Mouse (Mus musculus): ENCODE data around the gene Rps17. TPM values are rescaled to one million over a fixed set of nuclear protein-coding genes. Genes with fewer than 3 reads are reported as not detected.

The Rps17 gene
- 100 to 1,000 TPM; 725 to 864 TPM for total RNA-seq (2021)
- long read RNA-seq, experiment 1, transcript Rps17-203 (4 exons, 660 nt) = minor isoform, 26 of 165 reads
- long read RNA-seq, experiment 1, transcript Rps17-201 (5 exons, 494 nt) = major isoform, 138 of 165 reads
- long read RNA-seq, experiment 1, partial matches to known transcripts = 0 of 165 reads
- long read RNA-seq, experiment 1, other reads (novel, unspliced or antisense) = 0 of 165 reads
- long read RNA-seq, experiment 2, transcript Rps17-203 (4 exons, 660 nt) = minor isoform, 18 of 201 reads
- long read RNA-seq, experiment 2, transcript Rps17-201 (5 exons, 494 nt) = major isoform, 181 of 201 reads
- long read RNA-seq, experiment 2, partial matches to known transcripts = 0 of 201 reads
- long read RNA-seq, experiment 2, other reads (novel, unspliced or antisense) = 1 of 201 reads

- peak; percentile 99 for TF ChIP-seq CTCF (IDR thresholded peaks at IDR 0.05)
- DNase-seq = peak; percentile 96
- Histone ChIP-seq H3K4me3 (peak within 1 kb of the TSS; percentile 90), H3K27ac (peak within 1 kb of the TSS; percentile 94)
- intact Hi-C loops (cut with DNase I) = loop anchor here (2.0 to 10.0 kb wide), 2 partner anchors 132 to 1320 kb away; partner anchors contain the start of genes Pde8a and Zfp710
Observed at GRCm38 (mm10) chr7:81344544-81345446, at the start of gene Rps17. Gene Rps17 (minus strand): TSS chr7:81345254.

GRCm38 (mm10) chr7:81379363-81379762, 34.3 kb upstream of the Rps17 start:
- DNase-seq = no peak
- Histone ChIP-seq H3K4me3 (no peak overlapping the region), H3K27ac (no peak overlapping the region)
- no peak for TF ChIP-seq CTCF (IDR thresholded peaks at IDR 0.05)
- intact Hi-C loops (cut with DNase I) = no loop called here

GRCm38 (mm10) chr7:81372337-81372920, 27.4 kb upstream of the Rps17 start:
- H3K27ac ChIP-seq = peak overlapping the region; percentile 89
- intact Hi-C loops (cut with DNase I) = no loop called here
- TF ChIP-seq CTCF (IDR thresholded peaks at IDR 0.05) = no peak
- H3K4me3 ChIP-seq = peak overlapping the region; percentile 64
- DNase-seq = peak; percentile 84

- intact Hi-C loops (cut with DNase I) = no loop called here
- Histone ChIP-seq H3K4me3 (peak overlapping the region; percentile 64), H3K27ac (peak overlapping the region; percentile 89)
- TF ChIP-seq CTCF (IDR thresholded peaks at IDR 0.05) = no peak
- peak; percentile 41 for DNase-seq
Observed at GRCm38 (mm10) chr7:81371811-81372210, 26.8 kb upstream of the Rps17 start.

GRCm38 (mm10) chr7:81369724-81370123, 24.7 kb upstream of the Rps17 start:
- H3K27ac ChIP-seq = peak overlapping the region; percentile 35
- no peak overlapping the region for H3K4me3 ChIP-seq
- no peak for TF ChIP-seq CTCF (IDR thresholded peaks at IDR 0.05)
- DNase-seq = no peak
- intact Hi-C loops (cut with DNase I) = loop anchor here (5.0 kb wide), 1 partner anchor 83 kb away; no protein-coding TSS in a partner anchor

- intact Hi-C loops (cut with DNase I) = loop anchor here (5.0 kb wide), 1 partner anchor 84 kb away; no protein-coding TSS in a partner anchor
- Histone ChIP-seq H3K4me3 (no peak overlapping the region), H3K27ac (peak overlapping the region; percentile 85)
- peak; percentile 57 for DNase-seq
- TF ChIP-seq CTCF (IDR thresholded peaks at IDR 0.05) = no peak
Observed at GRCm38 (mm10) chr7:81367946-81368345, 22.9 kb upstream of the Rps17 start.

GRCm38 (mm10) chr7:81356975-81357374, 11.9 kb upstream of the Rps17 start:
- no peak for DNase-seq
- TF ChIP-seq CTCF (IDR thresholded peaks at IDR 0.05) = no peak
- H3K4me3 ChIP-seq = peak overlapping the region; percentile 23
- peak overlapping the region; percentile 90 for H3K27ac ChIP-seq
- intact Hi-C loops (cut with DNase I) = no loop called here

GRCm38 (mm10) chr7:81356360-81356759, 11.3 kb upstream of the Rps17 start:
- Histone ChIP-seq H3K4me3 (peak overlapping the region; percentile 23), H3K27ac (peak overlapping the region; percentile 90)
- peak; percentile 51 for DNase-seq
- intact Hi-C loops (cut with DNase I) = no loop called here
- TF ChIP-seq CTCF (IDR thresholded peaks at IDR 0.05) = no peak

- no peak for TF ChIP-seq CTCF (IDR thresholded peaks at IDR 0.05)
- H3K27ac ChIP-seq = peak overlapping the region; percentile 90
- intact Hi-C loops (cut with DNase I) = no loop called here
- DNase-seq = no peak
- no peak overlapping the region for H3K4me3 ChIP-seq
Observed at GRCm38 (mm10) chr7:81355746-81356145, 10.7 kb upstream of the Rps17 start.

- intact Hi-C loops (cut with DNase I) = no loop called here
- Histone ChIP-seq H3K27ac (no peak overlapping the region), H3K4me3 (no peak overlapping the region)
- no peak for DNase-seq
- TF ChIP-seq CTCF (IDR thresholded peaks at IDR 0.05) = no peak
Observed at GRCm38 (mm10) chr7:81351826-81352225, 6.8 kb upstream of the Rps17 start.

- no peak overlapping the region for H3K27ac ChIP-seq
- intact Hi-C loops (cut with DNase I) = loop anchor here (10.0 kb wide), 1 partner anchor 1323 kb away; the partner anchor contains the start of gene Zfp710
- H3K4me3 ChIP-seq = no peak overlapping the region
- DNase-seq = no peak
- TF ChIP-seq CTCF (IDR thresholded peaks at IDR 0.05) = no peak
Observed at GRCm38 (mm10) chr7:81348206-81348605, 3.2 kb upstream of the Rps17 start.

All from gastrocnemius, adult 2 months (tissue).